Mouse (Mus musculus) E14TG2a.4 (cell line): ENCODE results near the gene Lctl.

Experiments used
- CTCF ChIP-seq: conservative IDR thresholded peaks from 2 replicates; pipeline ENCODE4 v1.5.1; 2014; ENCODE audit warnings: low read length
- NANOG ChIP-seq: IDR thresholded peaks from 2 replicates; pipeline ENCODE4 v1.6.1; 2014; ENCODE audit warnings: borderline replicate concordance, low read length, mixed read lengths
- POU5F1 ChIP-seq: IDR thresholded peaks from 2 replicates; pipeline ENCODE4 v1.6.1; 2014; ENCODE audit warnings: low read length, borderline replicate concordance

GRCm38 (mm10) chr9:64126121-64126520, 9.2 kb downstream of the Lctl start:
- TF ChIP-seq CTCF (no peak), POU5F1 (no peak), NANOG (no peak)
